Mouse (Mus musculus): Measurements from ENCODE around the gene Babam2. TPM values are rescaled to one million over a fixed set of nuclear protein-coding genes. Genes with fewer than 3 reads are reported as not detected.

The Babam2 gene
- total RNA-seq, 2 experiments from 2014 or later, result 45.3 to 49.2 TPM

GRCm38 (mm10) chr5:31713280-31713711 lies 15.8 kb downstream of the Babam2 start:
- no peak for DNase-seq (ENCODE audit: low spot score in 2 of 2)

DNA sequence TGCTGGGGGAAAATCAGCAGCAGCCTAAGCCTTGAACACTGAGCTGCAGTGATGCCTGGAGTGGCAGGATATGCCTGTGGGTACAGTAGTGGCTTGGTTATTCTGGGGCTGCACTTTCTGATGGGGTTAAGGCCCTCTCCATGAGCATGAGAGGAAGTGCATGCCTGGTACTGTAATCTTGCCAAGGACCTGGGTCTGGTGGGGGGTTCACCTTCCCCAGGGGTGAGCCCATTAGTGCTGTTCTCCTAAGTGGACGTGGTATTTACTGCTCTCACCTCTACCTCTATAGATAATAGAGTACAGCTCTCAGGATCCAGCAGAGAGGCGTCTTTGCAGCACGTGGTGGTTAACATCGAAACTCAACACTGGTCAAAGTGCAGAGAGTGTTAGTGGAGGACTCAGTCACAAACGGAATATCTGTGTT lies 16.4 kb downstream of the Babam2 start:
- no peak for DNase-seq (ENCODE audit: low spot score in 2 of 2)

- DNase-seq (ENCODE audit: low spot score in 2 of 2), result no peak
These were observed 18.1 kb downstream of the Babam2 start for GRCm38 (mm10) chr5:31715486-31716150.

GRCm38 (mm10) chr5:31724519-31724918 lies 27.0 kb downstream of the Babam2 start:
- no peak for DNase-seq (ENCODE audit: low spot score in 2 of 2)

- no peak for DNase-seq (ENCODE audit: low spot score in 2 of 2)
These were observed 28.4 kb downstream of the Babam2 start for GRCm38 (mm10) chr5:31725885-31726284.

DNA sequence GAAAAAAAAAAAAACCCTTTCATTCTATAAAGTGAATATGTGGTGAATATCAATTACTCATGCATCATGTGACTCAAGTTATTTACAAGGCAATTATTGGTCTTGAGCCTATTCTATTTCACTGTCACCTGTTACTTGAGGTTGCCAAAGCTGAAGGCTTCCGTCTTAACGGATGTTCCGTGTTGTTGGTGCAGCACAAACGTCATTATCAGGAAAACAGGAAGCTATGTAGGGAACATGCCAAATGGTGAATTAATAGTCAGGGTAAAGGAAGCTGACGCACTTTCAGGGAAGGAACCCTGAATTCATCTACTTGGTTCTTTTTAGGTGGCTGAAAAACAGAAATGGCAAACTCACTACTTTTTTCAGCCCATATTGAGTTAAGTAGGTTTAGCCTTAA lies 30.0 kb downstream of the Babam2 start:
- DNase-seq (ENCODE audit: low spot score in 2 of 2), result no peak

DNA sequence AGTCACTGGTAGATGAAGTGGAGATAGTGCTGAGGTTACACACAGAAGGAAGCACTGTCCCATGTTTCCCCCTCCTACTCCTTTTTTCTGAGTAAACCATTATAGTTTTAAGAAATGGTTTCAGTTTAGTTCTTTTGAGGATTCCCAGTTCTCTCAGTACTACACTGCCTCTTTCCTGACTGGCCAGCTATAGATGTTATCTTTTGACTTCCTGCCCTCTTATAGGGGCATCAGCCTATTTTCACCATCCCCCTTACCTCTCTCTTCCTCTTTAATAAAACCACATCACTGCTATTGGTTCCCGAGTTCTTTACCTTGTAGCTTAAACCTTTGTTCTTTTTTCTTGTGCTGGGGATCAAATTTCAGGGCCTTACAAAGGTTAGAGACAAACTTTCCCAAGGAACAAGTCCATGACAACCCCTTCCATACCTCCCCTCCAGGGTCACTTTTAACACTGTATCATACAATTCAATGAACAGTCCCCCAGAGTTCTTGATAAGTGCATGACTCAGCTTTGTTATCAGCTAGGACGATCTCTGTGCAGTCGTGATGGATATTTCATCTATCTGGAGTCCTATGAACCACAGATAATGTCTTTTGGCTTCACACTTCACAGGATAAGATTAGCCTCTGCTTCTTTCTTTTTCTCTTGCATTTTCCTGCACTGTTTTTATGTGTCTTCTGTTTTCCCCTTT lies 35.3 kb downstream of the Babam2 start:
- DNase-seq (ENCODE audit: low spot score in 2 of 2), result no peak

- no peak for DNase-seq (ENCODE audit: low spot score in 2 of 2)
These were observed 44.4 kb downstream of the Babam2 start for GRCm38 (mm10) chr5:31741931-31742330.

DNA sequence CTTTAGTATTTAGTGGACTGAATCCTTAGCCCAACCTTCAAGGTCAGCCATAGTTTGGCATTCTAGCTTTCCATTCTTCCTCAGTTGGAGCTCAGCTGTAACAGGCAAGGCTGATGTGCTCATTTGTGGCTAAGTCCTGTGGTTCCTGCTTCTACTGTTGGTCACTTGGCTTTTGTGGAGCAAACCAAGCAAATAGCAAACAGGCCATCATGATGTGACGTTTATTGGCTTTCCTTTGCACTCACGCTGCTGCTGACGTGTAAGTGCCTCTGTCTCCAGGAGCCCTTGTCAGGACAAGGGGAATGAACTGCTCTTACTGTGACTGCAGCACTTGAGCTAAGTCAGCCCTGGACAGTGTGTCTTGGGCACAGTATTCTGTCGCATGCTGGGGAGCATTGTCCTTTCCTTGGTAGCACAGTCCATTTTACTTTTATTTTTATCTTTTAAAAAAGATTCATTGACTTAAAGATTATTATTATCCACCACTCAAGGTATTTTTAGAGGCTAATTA lies 45.1 kb downstream of the Babam2 start:
- no peak for DNase-seq (ENCODE audit: low spot score in 2 of 2)

- no peak for DNase-seq (ENCODE audit: low spot score in 2 of 2)
These were observed 51.9 kb downstream of the Babam2 start for GRCm38 (mm10) chr5:31749401-31749800.

DNA sequence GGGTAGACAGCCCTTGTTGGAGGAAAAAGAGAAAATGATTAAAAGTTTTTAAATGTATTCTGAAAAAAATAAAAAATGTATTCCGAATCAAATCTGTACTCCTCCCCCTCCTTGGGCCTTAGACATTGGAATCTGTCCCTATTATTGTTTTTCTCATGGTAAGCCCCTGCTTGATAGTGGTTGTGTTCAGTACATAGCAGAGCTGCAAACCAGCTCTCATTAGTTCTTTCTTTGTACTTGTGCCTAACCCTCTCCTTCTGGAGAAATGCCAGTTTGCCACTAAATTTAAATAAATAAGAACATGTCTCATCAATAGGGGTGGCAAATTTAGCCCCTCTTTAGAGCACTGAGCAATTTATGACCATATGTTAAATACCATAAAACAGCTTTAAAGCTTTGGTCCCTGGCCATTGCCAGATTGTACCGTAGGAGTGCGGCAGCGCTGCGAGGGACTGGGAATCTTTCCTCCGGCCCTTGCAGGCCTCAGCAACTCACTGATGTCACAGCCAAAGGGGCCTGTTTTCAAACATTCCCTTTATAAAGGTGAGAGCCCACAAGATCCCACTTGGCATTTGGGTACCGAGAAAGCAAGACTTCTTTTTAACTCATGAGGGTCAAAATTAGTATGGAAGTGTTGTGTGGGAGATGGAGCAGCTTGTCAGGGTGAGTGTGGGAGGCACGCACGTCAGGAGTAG lies 52.9 kb downstream of the Babam2 start:
- DNase-seq (ENCODE audit: low spot score in 2 of 2), result peak; percentile 74 to 81

DNA sequence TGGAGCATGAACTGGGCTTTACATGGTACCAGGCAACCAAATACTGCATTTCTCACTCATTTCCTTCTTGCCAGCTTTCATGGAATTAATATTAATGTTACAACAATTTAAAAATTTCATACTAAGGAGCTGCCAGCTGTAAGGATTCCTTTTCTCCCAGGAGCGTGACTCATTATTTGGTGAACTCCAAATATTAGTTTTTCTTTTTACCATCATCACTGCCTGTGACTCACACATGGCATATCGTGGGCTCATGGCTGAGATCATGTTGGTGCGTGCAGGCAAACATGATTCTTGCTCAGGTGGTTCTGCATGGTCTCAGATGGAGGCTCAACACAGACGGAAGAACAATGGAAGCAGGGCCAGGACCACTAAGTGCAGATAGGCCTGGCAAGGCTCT lies 53.5 kb downstream of the Babam2 start:
- DNase-seq (ENCODE audit: low spot score in 2 of 2), result peak; percentile 29 to 70

GRCm38 (mm10) chr5:31754634-31755033 lies 57.1 kb downstream of the Babam2 start:
- no peak for DNase-seq (ENCODE audit: low spot score in 2 of 2)

DNA sequence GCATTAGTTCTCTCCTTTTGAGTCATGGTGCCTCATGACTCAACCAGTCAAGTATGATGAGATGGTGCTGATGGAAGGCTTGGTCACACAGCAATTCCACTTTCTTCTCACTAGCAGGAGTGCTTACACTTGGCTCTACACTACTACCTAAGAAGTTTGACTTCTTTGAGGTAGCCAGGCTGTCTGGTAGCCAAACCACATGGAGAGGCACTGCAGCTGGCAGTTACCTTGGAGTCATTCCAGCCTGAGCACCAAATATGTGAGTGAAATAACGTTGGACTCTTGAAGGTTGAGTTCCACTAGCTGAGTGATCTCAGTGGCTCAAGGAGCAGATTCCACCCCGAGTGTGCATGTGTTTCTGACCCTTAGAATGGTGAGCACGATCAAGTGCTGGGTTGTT lies 57.8 kb downstream of the Babam2 start:
- no peak for DNase-seq (ENCODE audit: low spot score in 2 of 2)

DNA sequence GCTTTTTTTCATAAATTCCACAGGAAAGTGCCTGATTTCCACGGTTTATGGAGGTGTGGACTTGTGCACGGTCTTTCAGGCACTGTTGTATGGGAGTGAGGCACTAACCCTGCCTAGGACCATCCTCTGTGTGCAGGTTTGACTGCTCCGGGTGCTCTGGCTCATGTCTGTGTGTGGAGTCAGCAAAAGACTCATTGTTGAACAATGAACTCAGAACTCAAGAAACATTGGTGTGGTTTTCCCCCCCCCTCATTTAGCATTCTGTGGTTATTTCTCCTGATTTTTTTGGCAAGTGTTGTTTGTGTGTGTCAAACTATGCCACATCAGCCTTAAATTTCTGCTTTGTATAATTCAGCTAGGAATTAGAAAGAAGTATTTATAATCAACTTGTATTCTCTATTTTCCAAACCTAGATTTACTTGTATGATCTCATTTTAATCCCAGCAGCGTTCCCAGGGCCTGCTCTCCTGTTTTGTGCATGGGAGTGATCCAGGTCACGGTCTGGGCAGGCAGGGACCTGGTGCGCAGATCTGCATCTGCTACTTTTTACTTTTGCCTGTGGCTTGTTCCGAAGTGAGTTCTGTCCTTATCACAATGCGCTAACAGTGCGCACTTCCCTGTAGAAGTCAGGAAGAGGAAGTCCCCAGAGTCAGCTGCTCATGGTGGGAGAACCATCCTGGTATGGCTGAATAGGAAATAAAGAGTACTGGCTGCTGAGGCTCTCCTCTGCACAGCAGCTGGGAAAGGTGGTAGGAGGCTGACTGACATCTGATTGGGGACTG lies 61.0 kb downstream of the Babam2 start:
- DNase-seq (ENCODE audit: low spot score in 2 of 2), result no peak

DNA sequence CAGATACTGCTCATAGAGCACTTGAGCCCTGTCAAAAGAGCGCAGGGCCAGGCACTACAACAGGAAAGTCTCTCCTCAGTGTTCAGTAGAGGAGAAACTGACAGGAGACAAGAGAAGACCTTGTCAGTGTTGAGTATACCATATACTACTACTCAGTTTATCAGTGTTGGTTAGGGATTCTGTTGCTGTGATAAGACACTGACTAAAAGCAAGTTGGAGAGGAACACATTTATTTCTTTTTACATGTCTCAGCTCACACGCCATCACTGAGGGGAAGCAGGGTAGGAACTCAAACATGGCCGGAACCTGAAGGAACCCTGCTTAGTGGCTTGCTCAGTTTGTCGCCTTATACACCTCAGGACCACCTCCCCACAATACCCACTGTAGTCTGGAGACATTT lies 64.4 kb downstream of the Babam2 start:
- DNase-seq (ENCODE audit: low spot score in 2 of 2), result no peak

GRCm38 (mm10) chr5:31762773-31763172 lies 65.3 kb downstream of the Babam2 start:
- no peak for DNase-seq (ENCODE audit: low spot score in 2 of 2)

GRCm38 (mm10) chr5:31765824-31766223 lies 68.3 kb downstream of the Babam2 start:
- no peak for DNase-seq (ENCODE audit: low spot score in 2 of 2)

DNA sequence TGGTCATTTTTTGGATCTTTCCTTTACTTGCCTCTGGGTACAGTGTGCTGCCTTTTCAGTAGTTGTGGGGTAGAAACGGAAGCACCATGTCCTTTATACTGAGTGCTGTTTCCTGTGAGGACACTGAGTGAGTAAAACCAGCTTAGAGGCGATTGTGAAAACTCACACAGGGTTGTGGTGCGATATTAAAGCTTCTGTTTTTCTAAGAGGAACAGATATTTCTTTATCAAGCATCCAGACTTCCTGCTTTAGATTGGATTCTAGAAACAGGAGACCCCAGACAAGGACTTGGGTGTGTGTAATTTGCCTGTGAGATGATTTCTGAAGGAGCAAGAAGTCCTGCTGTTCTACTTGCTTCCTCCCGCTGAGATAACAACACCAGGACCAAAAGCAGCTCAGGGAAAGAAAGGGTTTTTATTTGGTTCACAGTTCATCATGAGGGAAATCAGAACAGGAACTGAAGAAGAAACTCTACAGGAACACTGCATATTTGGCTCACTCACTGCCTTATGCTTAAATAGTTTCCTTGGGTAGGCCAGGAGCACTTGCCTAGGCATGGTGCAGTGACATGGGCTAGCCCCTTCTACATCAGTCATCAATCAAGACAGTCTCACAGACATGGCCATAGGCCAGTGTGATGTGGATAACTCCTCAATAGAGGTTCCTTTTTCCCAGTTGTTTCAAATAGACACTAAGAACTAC lies 69.5 kb downstream of the Babam2 start:
- DNase-seq (ENCODE audit: low spot score in 2 of 2), result no peak

GRCm38 (mm10) chr5:31771486-31771885 lies 74.0 kb downstream of the Babam2 start:
- DNase-seq (ENCODE audit: low spot score in 2 of 2), result no peak

DNA sequence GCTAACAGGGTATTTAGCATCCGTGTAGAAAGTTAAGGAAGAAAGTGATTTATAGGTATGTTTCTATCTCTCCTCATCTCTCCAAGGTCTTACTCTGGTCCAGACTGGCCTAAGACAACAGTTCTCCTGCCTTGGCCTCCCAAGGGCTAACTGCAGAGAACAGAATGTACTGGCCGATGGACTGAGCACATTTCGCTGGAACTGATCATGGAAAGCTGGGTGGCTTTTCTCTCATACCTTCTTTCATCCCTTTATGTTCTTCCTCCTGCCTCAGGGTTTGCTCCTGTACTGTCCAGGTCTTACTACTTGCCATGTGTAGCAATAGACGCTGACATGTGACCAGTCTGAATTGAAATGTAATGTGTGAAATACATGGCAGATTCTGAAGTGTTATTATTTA lies 74.4 kb downstream of the Babam2 start:
- DNase-seq (ENCODE audit: low spot score in 2 of 2), result no peak
